Mouse (Mus musculus): Measurements from ENCODE around the gene Agpat4. TPM values are rescaled to one million over a fixed set of nuclear protein-coding genes. Genes with fewer than 3 reads are reported as not detected.

Gene Agpat4
- polyA plus RNA-seq, 2 experiments, result 22.1 to 23.7 TPM

DNA sequence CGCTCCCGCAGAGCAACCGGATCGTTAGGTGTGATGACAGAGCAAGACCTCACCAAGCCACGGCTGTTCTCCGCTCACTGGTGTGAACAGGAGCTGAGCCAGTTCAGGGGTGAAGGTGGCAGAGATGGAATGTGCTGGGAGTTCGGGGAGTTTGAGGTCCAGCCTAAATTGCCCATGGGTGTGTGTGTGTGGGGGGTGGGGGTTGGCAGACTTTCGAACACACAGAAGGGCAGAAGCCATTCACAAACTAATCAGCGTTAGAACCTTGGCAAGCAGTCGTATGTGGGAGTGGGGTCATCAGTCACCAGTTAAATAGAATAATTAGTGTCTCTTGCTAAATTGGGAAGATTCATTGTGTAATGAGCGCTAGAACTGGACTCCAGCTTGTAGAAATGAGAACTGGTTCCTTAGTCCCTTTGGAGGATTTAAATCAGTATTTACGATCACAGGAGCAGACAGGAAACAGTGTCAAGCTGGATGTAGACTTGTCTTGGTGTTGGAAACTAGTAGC lies 50.9 kb downstream of the Agpat4 start:
- DNase-seq (ENCODE audit: low spot score), result no peak
- Histone ChIP-seq H3K9ac (ENCODE audit: low read depth, low read length, severe bottlenecking) (no peak overlapping the region), H3K9me3 (ENCODE audit: control insufficient read depth, low read length) (no peaks in the 10 kb centered on the region), H3K27ac (replicated peaks; ENCODE audit: low read depth, low read length) (no peak overlapping the region), H3K4me1 (ENCODE audit: control insufficient read depth, insufficient read depth, low read length) (peaks cover 21% of the 10 kb centered on the region), H3K4me3 (replicated peaks; ENCODE audit: low read length) (no peak overlapping the region), H3K27me3 (ENCODE audit: control insufficient read depth, insufficient read depth, low read length) (no peaks in the 10 kb centered on the region), H3K36me3 (ENCODE audit: control insufficient read depth, insufficient read depth, low read length) (peaks cover 8% of the 10 kb centered on the region), H3K4me2 (replicated peaks; ENCODE audit: low read depth, low read length, severe bottlenecking) (no peak overlapping the region)
- WGBS, result 63% methylated on average over 12 of the region's 12 CpGs
- no peak for ATAC-seq (ENCODE audit: low FRiP score, low read depth)
- TF ChIP-seq POLR2A (IDR thresholded peaks at IDR 0.05; ENCODE audit: borderline replicate concordance, extremely low read depth, insufficient read depth, insufficient read length), result no peak

DNA sequence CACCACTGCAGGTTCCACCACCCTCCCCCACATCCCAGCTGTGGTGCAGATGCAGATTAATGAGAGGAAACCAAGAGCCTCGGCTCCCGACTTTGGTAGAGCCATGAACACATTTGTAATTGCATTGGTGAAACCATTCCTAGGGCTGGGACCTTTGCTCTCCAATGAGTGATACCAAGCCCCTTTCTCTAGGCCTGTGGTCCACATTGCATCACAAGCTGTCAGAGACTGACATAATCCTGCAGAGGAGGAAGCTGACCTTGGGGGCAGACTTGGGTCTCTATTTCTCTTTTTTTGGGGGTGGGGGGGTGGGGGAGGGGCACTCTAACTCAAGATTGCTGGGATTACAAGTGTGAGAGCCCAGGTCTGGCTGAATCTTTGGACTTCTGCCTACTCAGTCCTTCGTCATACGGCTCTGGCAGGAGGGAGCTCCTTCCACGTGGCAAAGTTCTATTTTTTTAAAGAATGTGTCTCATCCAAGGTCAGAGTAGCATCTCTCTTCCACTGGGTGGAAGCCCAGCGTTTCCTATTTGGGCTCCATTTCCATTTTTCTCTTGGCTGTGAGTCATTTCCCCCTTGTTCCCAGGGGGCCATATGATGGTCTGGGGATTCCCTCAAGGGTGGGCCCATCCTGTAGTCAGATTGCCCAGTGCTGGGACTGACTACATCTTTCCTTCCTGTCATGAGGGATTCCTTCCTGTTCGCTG lies 52.4 kb downstream of the Agpat4 start:
- Histone ChIP-seq H3K36me3 (ENCODE audit: control insufficient read depth, insufficient read depth, low read length) (peaks cover 5% of the 10 kb centered on the region), H3K9ac (ENCODE audit: low read depth, low read length, severe bottlenecking) (no peak overlapping the region), H3K27me3 (ENCODE audit: control insufficient read depth, insufficient read depth, low read length) (no peaks in the 10 kb centered on the region), H3K4me3 (replicated peaks; ENCODE audit: low read length) (no peak overlapping the region), H3K27ac (replicated peaks; ENCODE audit: low read depth, low read length) (no peak overlapping the region), H3K4me2 (replicated peaks; ENCODE audit: low read depth, low read length, severe bottlenecking) (no peak overlapping the region), H3K4me1 (ENCODE audit: control insufficient read depth, insufficient read depth, low read length) (peaks cover 21% of the 10 kb centered on the region), H3K9me3 (ENCODE audit: control insufficient read depth, low read length) (no peaks in the 10 kb centered on the region)
- no peak for ATAC-seq (ENCODE audit: low FRiP score, low read depth)
- WGBS, result 50% methylated on average over 7 of the region's 7 CpGs
- TF ChIP-seq POLR2A (IDR thresholded peaks at IDR 0.05; ENCODE audit: borderline replicate concordance, extremely low read depth, insufficient read depth, insufficient read length), result no peak
- DNase-seq (ENCODE audit: low spot score), result no peak

- H3K36me3 ChIP-seq (ENCODE audit: control insufficient read depth, insufficient read depth, low read length), result peaks cover 5% of the 10 kb centered on the region
- no peak overlapping the region for H3K4me2 ChIP-seq (replicated peaks; ENCODE audit: low read depth, low read length, severe bottlenecking)
- no peak for TF ChIP-seq POLR2A (IDR thresholded peaks at IDR 0.05; ENCODE audit: borderline replicate concordance, extremely low read depth, insufficient read depth, insufficient read length)
- peaks cover 21% of the 10 kb centered on the region for H3K4me1 ChIP-seq (ENCODE audit: control insufficient read depth, insufficient read depth, low read length)
- H3K9me3 ChIP-seq (ENCODE audit: control insufficient read depth, low read length), result no peaks in the 10 kb centered on the region
- H3K4me3 ChIP-seq (replicated peaks; ENCODE audit: low read length), result no peak overlapping the region
- DNase-seq (ENCODE audit: low spot score) (no peak), ATAC-seq (ENCODE audit: low FRiP score, low read depth) (no peak)
- H3K27me3 ChIP-seq (ENCODE audit: control insufficient read depth, insufficient read depth, low read length), result no peaks in the 10 kb centered on the region
- H3K27ac ChIP-seq (replicated peaks; ENCODE audit: low read depth, low read length), result no peak overlapping the region
- no peak overlapping the region for H3K9ac ChIP-seq (ENCODE audit: low read depth, low read length, severe bottlenecking)
- WGBS, result 70% methylated on average over 2 of the region's 2 CpGs
Measured at GRCm38 (mm10) chr17:12171666-12172065, 53.2 kb downstream of the Agpat4 start.

DNA sequence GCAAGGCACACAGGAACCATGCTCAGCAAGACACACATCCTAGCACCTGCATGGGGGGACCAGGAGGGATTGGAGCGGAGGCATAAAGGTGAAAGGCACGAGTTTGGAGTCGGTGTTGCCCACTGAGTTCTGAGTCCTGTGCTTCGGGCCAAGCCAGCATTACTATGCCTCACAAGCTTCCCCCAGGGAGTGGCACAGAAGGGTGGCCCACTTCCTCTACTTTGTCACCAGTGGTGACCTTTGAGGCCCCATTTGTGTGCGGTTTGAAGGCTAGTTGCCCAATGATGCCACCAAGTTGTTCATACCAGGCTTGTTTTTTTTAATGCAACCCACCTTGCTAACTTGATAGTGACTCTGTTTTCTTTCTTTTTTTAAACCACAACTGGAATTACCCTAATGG lies 55.7 kb downstream of the Agpat4 start:
- DNase-seq (ENCODE audit: low spot score) (no peak), ATAC-seq (ENCODE audit: low FRiP score, low read depth) (no peak)
- H3K27me3 ChIP-seq (ENCODE audit: control insufficient read depth, insufficient read depth, low read length), result no peaks in the 10 kb centered on the region
- H3K27ac ChIP-seq (replicated peaks; ENCODE audit: low read depth, low read length), result no peak overlapping the region
- peaks cover 6% of the 10 kb centered on the region for H3K36me3 ChIP-seq (ENCODE audit: control insufficient read depth, insufficient read depth, low read length)
- TF ChIP-seq POLR2A (IDR thresholded peaks at IDR 0.05; ENCODE audit: borderline replicate concordance, extremely low read depth, insufficient read depth, insufficient read length), result no peak
- no peak overlapping the region for H3K4me2 ChIP-seq (replicated peaks; ENCODE audit: low read depth, low read length, severe bottlenecking)
- H3K9ac ChIP-seq (ENCODE audit: low read depth, low read length, severe bottlenecking), result no peak overlapping the region
- WGBS, result 96% methylated on average over 5 of the region's 5 CpGs
- no peak overlapping the region for H3K4me3 ChIP-seq (replicated peaks; ENCODE audit: low read length)
- peaks cover 5% of the 10 kb centered on the region; the same call in 1 of the 2 replicates for H3K9me3 ChIP-seq (ENCODE audit: control insufficient read depth, low read length)
- H3K4me1 ChIP-seq (ENCODE audit: control insufficient read depth, insufficient read depth, low read length), result peaks cover 8% of the 10 kb centered on the region

DNA sequence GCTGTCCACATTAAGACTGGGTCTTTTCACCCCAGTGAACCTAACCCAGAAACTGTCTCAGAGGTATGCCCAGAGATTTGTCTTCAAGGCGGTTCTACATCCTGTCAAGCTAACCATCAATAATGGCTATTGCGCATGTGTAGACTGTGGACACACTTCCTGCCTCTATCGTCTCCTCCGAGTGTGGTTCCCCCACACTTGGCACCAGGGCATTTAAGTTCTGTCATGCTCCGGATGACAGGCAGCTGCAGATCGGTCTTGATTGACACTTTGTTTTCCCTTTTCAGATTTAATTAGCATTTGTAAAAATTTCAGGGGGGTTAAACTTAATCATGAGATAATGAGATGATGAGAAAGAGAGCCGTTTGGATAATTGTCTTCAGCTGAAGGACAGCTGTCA lies 56.4 kb downstream of the Agpat4 start:
- TF ChIP-seq POLR2A (IDR thresholded peaks at IDR 0.05; ENCODE audit: borderline replicate concordance, extremely low read depth, insufficient read depth, insufficient read length), result no peak
- no peak overlapping the region for H3K4me3 ChIP-seq (replicated peaks; ENCODE audit: low read length)
- no peak for DNase-seq (ENCODE audit: low spot score)
- 85% methylated on average over 7 of the region's 7 CpGs for WGBS
- peaks cover 5% of the 10 kb centered on the region; the same call in 1 of the 2 replicates for H3K9me3 ChIP-seq (ENCODE audit: control insufficient read depth, low read length)
- H3K4me2 ChIP-seq (replicated peaks; ENCODE audit: low read depth, low read length, severe bottlenecking), result no peak overlapping the region
- H3K9ac ChIP-seq (ENCODE audit: low read depth, low read length, severe bottlenecking), result no peak overlapping the region
- H3K27me3 ChIP-seq (ENCODE audit: control insufficient read depth, insufficient read depth, low read length), result no peaks in the 10 kb centered on the region
- H3K36me3 ChIP-seq (ENCODE audit: control insufficient read depth, insufficient read depth, low read length), result peaks cover 12% of the 10 kb centered on the region
- 0 out of 2 replicates have a peak, but pooled peaks cover 4% of the 10 kb centered on the region for H3K4me1 ChIP-seq (ENCODE audit: control insufficient read depth, insufficient read depth, low read length)
- ATAC-seq (ENCODE audit: low FRiP score, low read depth), result no peak
- no peak overlapping the region for H3K27ac ChIP-seq (replicated peaks; ENCODE audit: low read depth, low read length)

All from limb, embryonic 14.5 days (tissue).